Mouse (Mus musculus) left cerebral cortex, postnatal 25 days (tissue): ENCODE measurements around the gene Uvrag. TPM values are rescaled to one million over a fixed set of nuclear protein-coding genes. Genes with fewer than 3 reads are reported as not detected.

ENCODE experiments used
- DNase-seq, 2 experiments: peaks; one replicate each; pipeline ENCODE4 v3.0.0; 2022; ENCODE audit warnings: low spot score in 2 of 2, mixed read lengths in 1 of 2
- intact Hi-C: fragments of 180-260 bp; cut with DNase I; formaldehyde crosslinking; loops from one replicate; pipeline ENCODE4 v1.15.1; 2025
- total RNA-seq, 2 experiments: library from RNA; stranded (reverse); gene quantifications; 2 replicates each; pipeline ENCODE4 v1.2.3; 2021

The Uvrag gene
- total RNA-seq, 2 experiments from 2014 or later: 50.9 to 56.3 TPM

DNA sequence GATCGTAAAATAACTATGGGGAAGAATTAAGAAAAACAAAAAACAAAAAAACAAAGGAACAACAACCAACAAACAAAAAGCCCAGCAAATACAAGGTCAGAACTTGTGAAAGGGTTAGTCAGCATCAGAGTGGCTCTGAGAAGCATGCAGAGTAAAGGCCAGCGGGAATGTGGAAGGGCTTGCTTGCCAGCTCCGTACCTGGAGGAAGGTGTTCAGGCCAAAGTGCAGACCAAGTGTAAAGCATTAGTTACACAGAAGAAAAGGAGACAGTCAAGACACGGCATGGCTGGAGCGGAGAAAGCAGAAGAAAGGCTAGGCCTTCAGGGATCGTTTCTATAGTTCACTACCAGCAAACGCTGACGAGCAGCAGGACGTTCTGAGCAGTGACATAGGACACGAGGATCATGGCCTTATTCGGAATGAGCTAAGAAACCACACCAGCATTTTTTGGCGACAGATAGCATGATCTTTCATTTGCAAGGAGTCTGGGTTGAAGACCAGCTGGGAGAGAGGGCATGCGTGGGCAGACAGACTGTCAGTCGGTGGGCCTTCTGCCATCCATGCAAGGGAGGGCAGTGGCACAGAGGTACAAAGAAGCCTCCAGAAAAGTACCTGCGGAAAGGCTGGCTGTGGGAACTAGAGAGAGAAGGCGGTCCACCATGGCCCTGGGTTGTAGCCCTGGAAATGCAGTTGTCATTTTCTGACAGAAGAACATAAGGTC lies 26.8 kb downstream of the Uvrag start:
- intact Hi-C loops: no loop called here
- DNase-seq: no peak

DNA sequence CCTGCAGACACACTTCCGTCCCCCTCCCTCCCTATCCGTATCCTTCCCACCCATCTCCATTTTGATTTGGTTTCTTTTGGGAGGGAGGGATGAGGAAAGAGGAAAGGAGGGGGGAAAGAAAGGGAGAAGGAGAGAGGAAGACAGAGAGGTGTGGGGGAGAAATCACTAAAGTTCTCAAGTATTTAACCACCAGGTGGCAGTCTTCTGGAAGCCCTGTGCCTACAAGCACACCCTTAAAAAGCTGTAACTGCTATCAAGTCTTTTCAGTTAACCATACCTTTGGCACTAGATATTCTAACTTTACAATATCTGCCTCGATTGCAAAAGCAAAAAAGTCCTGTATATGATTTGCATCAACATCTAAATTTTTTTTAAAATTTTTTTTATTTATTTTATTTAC lies 33.4 kb downstream of the Uvrag start:
- peak in 1 of 2 experiments; percentile 60 for DNase-seq
- intact Hi-C loops: loop anchor here (2.0 kb wide), 2 partner anchors 43 to 141 kb away; no protein-coding TSS in a partner anchor

DNA sequence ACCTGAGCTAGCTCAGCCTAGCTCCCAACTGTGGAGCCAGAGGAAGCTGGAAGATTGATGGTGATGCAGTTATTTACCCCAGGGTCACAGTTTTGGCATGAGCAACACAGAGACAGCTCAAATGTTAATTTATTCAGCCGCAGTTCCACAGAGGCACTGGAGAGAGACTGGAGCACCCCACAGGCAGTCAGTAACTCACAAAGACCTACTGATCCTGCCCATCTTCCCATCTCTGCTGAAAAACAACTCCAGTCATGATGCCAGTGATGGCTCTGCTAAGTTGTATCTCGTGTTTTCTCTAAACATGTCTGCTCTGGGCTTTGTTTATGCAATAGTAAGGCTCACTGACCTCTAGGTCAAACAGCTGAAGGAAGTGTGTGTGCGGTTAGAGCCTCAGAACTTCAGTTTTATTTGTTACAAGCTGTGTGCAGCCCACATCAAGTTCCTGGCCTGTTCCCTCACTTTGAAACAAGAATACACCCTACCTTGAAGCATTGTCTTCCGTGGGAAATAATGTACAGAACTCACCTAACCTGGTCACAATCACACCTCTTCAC lies 34.1 kb downstream of the Uvrag start:
- DNase-seq: no peak
- intact Hi-C loops: loop anchor here (2.0 kb wide), 2 partner anchors 44 to 142 kb away; no protein-coding TSS in a partner anchor

DNA sequence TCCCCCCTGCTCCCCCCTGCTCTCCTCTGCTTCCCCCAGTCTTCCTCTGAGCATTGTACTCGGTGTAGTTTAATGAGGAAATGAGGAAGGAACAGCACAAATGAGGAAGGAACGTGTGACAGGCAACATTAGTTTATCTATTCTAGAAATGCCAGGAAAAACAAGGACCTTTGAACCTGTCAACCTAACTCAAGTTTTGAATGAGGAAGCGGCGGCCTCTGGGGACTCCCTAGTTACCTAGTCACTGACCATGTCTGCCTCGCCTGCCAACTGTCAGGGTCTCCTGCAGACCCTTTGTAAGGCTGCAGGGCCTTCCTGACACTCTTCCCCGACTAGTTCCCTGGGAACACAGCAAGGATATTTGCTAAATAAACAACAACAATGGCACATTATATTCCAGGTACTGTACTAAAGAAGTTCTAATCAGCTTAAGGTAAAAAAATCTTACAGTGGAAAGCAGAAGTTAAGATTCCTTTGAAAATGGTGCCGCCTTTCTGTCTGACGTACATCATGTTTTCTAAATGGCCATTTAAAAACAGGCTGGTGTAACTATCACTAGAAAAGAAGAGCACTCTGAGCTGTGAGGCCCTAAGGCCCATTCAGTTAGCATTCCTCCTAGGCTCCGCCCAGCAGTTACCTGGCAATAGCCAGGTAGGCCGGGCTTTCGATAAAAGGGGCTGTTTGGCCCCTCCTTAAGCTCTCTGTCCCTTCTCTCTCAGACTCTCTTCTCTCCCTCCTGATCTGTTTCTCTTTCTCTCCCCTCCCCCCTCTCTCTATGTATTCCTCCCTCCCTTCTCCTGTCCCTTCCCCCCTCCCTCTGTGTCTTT lies 39.0 kb downstream of the Uvrag start:
- DNase-seq: no peak
- intact Hi-C loops: no loop called here

DNA sequence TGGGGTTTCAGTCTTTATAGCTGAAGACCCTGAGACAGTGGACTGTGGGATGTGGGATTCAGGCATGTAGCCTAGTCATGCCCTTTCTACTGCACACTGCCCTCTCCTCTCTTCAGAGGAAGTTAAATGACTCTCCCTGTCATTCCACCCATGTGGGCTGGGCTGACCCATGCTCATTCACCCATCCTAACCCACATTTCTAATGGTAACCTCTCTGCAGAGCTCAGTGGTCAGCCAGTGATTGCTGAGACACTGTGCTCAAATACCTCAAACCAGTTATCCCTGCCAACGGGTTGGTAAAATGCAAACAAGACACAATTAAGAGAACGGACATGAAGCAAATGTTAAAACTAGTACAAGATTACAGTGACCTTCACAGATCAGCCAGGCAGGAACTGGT lies 39.9 kb downstream of the Uvrag start:
- intact Hi-C loops: no loop called here
- DNase-seq: no peak

DNA sequence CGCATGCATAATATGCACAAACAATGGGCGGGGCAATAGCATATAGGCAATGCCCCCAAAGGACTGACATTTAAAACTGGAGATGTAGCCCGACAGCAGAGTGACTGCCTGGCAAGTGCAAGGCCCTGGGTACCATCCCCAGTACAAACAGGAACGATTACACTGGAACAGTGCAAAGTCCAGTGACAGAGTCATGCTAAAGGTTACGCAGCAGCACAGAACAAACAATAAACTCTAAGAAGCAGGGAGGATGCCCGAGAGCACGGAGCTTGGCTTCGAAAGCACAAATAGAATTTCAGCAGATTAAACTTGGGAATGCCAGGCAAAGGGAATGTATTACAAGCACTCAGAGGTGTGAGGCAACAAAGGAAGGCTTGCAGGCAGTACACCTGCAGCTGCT lies 40.4 kb downstream of the Uvrag start:
- DNase-seq: no peak
- intact Hi-C loops: no loop called here

DNA sequence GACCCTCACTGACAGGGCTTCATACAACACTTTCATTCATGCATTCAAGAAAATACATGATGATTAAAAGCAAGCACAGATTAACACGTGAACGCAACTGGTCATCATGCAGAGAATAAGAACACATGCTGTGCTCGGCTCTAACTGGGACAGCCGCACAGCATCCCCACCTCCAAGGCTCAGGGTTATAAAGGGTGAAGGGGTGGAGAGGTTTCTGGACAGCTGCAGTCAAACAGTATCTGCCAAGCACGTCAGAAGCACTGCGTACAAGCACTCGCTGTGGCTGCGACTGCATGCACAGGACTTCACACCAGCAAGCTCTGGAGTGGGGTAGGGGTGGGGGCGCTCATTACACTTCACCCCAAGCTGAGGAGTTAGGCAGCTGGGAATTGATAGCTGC lies 40.9 kb downstream of the Uvrag start:
- intact Hi-C loops: no loop called here
- DNase-seq: no peak

DNA sequence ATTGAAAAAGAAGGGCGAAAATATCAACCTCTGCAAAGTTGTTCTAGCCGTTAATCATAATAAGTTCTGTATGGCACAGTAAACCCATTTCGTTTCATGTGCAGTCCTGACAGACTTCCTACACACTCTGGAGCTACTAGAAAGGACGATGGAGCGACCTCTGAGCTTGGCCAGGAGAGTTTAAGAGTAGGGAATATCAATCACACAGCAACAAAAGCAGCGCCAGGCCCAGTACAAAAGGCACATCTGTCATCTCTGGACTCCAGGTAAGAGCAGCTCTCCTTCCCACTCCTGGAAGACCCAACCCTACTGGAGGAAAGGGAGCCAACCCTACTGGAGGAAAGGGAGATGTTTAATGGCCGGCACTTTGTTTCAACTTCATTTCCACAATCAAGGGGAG lies 43.2 kb downstream of the Uvrag start:
- intact Hi-C loops: no loop called here
- no peak for DNase-seq

DNA sequence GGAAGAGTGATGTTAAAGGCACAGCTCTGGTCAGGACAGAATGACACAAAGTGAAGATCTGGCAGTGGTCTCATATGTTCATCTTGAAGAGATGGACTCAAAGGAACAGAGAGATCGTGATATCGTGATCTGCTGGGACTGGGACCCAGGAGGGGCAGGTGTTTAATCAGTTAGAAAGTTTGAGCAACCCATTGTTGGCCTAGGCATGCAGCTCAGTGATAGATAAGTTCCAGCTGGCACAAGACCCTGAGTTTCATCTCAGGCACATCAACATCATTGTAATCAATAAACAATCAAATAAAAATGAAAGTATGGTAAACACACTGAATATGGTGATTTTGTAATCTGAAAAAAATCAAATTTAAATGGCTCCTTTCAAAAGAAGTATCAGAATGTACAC lies 43.8 kb downstream of the Uvrag start:
- intact Hi-C loops: no loop called here
- no peak for DNase-seq

DNA sequence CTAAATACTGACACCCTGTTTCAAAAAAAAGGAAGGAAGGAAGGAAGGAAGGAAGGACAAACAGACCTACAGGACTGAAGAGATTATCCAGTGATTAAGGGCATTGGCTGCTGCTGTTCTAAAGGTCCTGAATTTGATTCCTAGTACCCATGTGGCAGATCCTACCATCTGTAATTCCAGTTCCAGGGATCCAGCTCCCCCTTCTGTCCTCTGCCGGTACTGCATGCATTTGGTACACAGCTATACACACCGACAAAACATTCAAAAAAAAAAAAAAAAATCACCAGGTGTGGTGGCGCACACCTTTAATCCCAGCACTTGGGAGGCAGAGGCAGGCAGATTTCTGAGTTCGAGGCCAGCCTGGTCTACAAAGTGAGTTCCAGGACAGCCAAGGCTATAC lies 45.8 kb downstream of the Uvrag start:
- intact Hi-C loops: no loop called here
- no peak for DNase-seq

DNA sequence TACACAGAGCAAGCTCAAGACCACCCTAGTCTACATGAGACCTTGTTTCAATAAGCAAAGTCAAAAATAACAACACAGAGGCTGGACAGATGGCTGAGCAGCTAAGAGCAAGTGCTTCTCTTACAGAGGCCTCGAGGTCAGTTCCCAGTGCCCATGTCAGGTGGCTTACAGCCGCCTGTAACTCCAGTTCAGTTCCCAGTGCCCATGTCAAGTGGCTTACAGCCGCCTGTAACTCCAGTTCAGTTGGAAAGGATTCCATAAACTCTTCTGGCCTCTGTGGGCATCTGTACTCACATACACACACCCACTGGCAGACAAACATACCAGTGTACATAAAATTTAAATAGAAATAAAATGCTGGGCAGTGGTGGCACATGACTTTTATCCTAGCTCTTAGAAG lies 46.6 kb downstream of the Uvrag start:
- no peak for DNase-seq
- intact Hi-C loops: no loop called here

DNA sequence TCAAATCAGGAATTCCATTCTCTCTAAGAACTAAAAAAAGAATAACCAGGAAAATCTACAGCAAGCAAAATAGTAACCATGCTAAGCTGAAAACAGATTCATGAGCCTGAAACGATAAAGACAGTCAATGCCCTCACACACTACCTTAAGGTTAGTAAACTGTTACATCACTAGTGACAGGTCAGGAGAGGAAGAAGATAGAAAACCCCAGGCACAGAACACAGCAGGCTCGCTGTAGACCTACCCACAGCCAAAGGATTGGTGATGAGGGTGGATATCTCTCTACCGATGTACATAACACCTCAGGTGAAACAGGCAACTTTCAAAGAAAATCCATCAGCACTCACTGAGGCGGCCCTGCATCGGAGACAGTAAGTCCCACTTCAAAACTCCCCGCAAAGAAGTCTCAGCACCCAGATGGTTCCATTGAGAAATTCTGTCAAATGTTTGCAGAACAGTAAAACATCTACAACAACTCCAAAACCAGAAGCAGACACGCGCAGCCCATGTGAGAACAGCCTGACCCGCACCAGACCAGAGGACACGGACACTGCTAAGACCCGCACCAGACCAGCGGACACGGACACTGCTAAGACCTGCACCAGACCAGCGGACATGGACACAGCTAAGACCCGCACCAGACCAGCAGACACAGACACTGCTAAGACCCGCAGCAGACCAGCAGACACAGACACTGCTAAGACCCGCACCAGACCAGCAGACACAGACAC lies 48.9 kb downstream of the Uvrag start:
- no peak for DNase-seq
- intact Hi-C loops: no loop called here

DNA sequence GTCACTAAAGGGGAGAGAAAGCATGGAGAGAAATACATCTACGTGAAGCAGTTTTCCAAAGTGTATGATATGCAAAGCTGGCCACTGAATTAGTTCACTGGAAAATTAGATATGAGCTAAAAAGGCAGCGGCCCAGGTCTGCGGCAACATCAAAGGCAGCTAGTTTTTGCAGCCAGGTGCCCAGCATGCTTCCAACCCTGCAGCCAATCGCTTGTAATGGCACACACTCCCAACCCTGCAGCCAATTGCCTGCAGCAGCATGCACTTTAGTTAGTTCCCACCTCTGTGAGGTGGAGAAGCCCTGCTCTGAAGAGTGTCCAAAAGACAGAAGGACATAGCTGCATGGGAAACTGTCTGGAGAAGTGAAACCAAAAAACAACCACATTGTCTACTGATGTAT lies 51.2 kb downstream of the Uvrag start:
- DNase-seq: no peak
- intact Hi-C loops: no loop called here

DNA sequence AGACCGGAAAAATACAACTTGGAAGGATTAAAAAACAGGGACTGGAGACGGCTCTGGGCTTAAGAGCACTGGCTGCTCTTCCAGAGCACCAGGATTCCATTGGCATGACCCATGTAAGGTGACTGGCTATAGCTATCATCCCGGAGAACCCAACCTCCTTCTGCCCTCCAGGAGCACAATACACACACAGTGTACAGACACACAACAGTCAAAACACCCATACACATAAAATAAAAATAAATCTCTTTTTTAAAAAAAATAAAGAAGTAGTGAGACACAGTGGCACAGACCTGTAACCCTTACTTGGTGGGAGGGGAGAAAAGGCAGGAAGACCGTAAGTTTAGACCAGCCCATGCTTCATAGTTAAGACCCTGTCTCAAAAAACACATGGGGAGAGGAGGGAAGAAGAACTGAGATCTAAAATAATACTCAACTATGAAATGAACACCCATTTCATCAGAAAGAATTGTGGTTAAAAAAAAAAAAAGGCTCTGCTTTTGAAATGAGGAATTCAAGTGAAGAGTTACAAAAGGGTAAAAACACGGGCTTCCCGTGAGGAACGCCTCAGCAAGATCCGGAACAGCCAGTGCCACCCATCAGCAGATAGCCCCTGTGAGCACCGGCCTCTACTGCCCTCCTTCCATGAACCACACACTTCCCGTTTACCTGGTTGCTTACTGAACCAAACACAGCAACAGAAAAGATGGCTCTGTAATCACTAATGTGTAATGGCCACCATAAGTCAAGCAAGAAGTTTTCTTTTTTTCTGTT lies 52.2 kb downstream of the Uvrag start:
- no peak for DNase-seq
- intact Hi-C loops: no loop called here

DNA sequence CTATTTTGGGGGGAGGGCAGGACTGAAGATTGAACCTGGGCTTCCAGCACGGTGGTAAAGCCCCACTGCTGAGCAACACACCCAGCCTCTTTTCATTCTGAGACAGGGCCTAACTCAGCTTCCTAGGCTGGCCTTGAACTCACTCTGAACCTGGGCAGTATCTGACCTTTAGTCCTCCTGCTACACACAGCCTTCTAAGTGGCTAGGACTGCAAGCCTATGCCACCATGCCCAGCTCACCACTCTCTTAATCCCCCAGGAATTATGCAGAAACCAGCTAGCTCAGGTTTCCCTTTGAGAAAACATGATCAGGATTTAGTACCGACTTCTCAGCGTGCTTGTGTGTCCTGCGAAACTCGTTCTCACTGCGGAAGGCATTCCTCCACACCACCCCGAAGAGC lies 53.4 kb downstream of the Uvrag start:
- intact Hi-C loops: no loop called here
- DNase-seq: no peak

DNA sequence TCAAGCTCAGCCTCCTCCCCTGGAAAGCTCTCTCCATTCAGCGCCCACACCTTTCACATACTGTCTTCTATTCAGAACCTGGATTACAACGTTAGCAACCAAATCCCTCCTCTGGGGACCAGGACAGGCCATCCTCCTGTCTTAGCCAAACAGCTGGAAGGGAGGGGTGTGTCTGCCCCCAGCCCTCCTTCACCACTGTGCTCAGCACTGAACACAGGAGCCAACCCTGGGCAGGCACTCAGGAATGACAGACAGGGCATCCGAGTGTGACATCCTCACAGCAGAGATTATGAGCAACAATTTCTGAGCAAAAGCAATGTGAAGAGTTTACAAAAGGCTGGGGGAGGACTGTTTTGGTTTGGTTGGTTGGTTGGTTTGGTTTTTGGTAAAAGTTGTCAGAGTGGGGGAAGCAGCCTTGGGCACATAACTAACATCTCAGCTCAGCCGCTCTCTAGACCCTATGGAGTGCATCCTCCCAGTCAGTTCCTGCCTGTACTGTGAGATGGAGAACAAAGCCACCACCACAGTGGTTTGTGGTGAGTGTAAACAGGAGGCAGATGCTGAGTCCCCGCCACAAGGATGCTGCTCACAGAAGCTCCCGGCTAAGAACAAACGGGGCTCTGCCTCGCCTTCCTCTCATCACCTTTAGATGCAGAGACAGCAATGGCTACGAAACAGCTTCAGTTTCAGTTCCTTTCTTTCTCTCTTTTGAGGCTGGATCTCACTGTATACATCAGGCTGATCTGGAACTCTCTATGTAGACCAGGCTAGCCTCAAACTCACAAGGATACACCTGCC lies 54.1 kb downstream of the Uvrag start:
- DNase-seq: no peak
- intact Hi-C loops: no loop called here

DNA sequence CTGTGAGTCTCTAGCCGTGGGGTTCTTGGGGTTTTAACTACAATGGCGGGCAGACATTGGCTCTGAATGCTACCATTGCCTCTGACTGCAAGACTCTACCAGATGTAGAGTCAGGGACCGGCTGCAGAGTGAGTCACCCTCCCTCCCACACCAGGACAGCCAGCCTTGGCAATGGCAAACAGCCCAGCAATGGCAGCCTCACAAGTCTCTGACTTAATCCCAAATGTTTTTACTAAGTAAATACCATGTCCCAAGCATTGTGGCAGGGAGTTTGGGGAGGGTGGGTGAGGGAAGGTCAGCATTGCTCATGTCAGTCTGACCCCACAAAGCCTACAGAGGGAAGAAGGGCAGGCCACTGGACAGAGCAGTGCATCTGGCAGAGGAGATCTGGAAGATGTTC lies 55.7 kb downstream of the Uvrag start:
- intact Hi-C loops: no loop called here
- no peak for DNase-seq

DNA sequence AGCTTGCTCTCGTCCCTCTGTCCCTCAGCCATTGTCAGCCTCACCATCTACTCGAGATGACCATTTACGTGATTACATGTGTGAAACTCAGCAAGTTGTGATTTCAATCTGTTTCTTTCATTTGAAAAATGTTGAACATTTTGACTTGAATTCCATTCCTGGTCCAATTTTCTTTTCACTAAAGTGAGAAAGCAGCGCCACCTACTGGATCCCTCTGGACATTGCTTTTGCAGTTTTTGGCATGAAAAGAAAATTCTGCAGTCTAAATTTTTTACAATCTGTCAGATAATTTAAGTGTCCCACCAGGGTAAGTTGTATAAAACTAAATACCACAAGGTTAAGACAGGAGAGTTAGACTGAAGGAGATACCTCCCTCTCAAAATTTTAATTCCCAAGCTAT lies 61.4 kb downstream of the Uvrag start:
- intact Hi-C loops: loop anchor here (2.0 to 5.0 kb wide), 4 partner anchors 117 to 337 kb away; partner anchors contain the start of gene Wnt11
- peak; percentile 67 to 69 for DNase-seq

DNA sequence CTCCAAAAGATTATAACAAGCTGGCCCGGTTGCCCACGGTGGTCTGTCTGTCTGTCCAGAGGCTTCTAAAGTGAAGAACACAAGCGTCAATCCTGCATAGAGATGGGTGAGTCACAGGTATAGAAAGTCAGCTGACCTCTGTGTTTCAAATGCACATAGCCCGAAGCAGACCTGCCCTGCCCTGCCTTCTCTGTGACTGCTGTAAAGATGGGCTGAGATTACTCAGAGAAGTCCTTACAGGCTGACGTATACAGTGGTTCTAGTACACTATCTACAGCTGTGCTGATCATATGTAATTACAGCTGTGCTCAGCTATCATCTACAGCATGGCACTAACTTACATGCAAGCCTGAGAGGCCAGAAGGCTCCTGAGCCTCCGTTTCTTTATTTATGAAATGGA lies 62.1 kb downstream of the Uvrag start:
- intact Hi-C loops: loop anchor here (2.0 to 5.0 kb wide), 4 partner anchors 116 to 336 kb away; partner anchors contain the start of gene Wnt11
- no peak for DNase-seq
